Mouse (Mus musculus): ENCODE results near the gene Trip10.

DNA sequence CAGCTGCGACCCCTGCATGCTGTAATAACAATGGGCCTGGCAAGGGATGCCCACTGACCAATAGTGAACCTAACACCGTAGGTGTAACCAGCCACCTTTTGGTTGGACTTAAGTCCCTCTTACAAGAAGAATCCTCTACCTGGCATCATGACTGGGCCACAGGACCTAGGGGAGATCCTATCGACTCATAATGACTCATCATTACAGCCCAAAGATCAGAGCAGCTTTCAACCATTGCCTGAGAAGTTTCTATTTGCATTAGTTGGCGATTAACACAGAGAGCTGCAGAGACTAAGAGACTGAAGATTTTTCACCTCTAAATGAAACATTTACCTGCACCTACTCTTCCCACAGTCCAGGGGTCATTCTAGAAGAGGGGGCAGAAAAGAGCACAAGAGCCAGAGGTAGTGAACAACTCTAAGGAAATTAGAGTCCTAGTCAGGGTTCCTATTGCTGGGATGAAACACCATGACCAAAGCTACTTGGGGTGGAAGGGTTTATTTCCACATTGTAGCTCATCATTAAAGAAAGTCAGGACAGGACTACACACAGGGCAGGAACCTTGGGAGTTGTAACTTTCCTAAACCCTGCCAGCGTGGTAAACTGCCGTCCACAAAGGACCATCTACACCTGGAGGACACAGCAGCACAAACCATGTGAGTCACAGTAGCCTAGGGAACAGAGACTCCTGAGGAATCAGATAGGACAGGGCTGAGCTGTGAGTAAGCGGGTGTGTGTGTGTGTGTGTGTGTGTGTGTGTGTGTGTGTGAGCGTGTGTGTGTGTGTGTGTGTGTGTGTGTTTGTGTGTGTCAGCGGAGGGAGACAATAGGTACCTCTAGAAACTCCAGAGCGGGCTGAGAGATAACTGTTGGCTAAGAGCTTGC, 47.2 kb upstream of the Trip10 start:
- TF ChIP-seq CTCF (IDR thresholded peaks at IDR 0.05 in 2 of 3, conservative IDR thresholded peaks at IDR 0.05 in 1 of 3; ENCODE audit: control insufficient read depth in 1 of 3, insufficient read depth in 1 of 3, low read depth in 2 of 3, low read length in 3 of 3, poor library complexity in 1 of 3, severe bottlenecking in 1 of 3) (no peak), TAL1 (IDR thresholded peaks at IDR 0.05; ENCODE audit: low read length) (no peak), MAFK (IDR thresholded peaks at IDR 0.05; ENCODE audit: borderline replicate concordance, low read depth, low read length) (no peak), ZNF384 (IDR thresholded peaks at IDR 0.05; ENCODE audit: low read depth, low read length) (no peak), GATA1 (IDR thresholded peaks at IDR 0.05; ENCODE audit: low read depth, low read length) (0 out of 2 replicates have a peak, but pooled peaks have one; percentile 12), POLR2A (IDR thresholded peaks at IDR 0.05; ENCODE audit: control insufficient read depth in 1 of 2, insufficient read depth in 1 of 2, low read depth in 1 of 2, low read length in 2 of 2, poor library complexity in 1 of 2) (no peak), CHD1 (IDR thresholded peaks at IDR 0.05; ENCODE audit: low read depth, low read length) (no peak), ZMIZ1 (IDR thresholded peaks at IDR 0.05; ENCODE audit: low read depth, low read length) (no peak), MEF2A (IDR thresholded peaks at IDR 0.05; ENCODE audit: extremely low read depth, insufficient replicate concordance, low read depth, low read length, poor library complexity, severe bottlenecking) (no peak), GABPA (IDR thresholded peaks at IDR 0.05; ENCODE audit: low read depth, low read length) (no peak), E2F4 (IDR thresholded peaks at IDR 0.05; ENCODE audit: borderline replicate concordance, low read depth, low read length) (no peak)

Measured in MEL (cell line).